Mouse (Mus musculus) left cerebral cortex, postnatal 14 days (tissue): ENCODE data around the gene Bpnt1. TPM values are rescaled to one million over a fixed set of nuclear protein-coding genes. Genes with fewer than 3 reads are reported as not detected.

Experiments used
- DNase-seq, 2 experiments: peaks; one replicate each; pipeline ENCODE4 v3.0.0; 2021 to 2022; ENCODE audit warnings: low spot score in 2 of 2, mixed read lengths in 1 of 2
- intact Hi-C: fragments of 180-260 bp; cut with DNase I; formaldehyde crosslinking; loops from one replicate; pipeline ENCODE4 v1.15.1; 2025
- total RNA-seq, 2 experiments: library from RNA; stranded (reverse); gene quantifications; 2 replicates each; pipeline ENCODE4 v1.2.3; 2021

Bpnt1 gene
- total RNA-seq, 2 experiments from 2014 or later = 77.2 to 80.1 TPM

- intact Hi-C loops = no loop called here
- peak; percentile 89 for DNase-seq
Observed at GRCm38 (mm10) chr1:185328721-185329610, 3.0 kb upstream of the Bpnt1 start, which contains the start of gene Iars2. Gene Iars2, minus strand, starts transcription at chr1:185329396.

- intact Hi-C loops = no loop called here
- DNase-seq = no peak
Observed at GRCm38 (mm10) chr1:185329851-185330250, 2.1 kb upstream of the Bpnt1 start.

GRCm38 (mm10) chr1:185331364-185331763 lies 585 bp upstream of the Bpnt1 start:
- intact Hi-C loops = no loop called here
- DNase-seq = no peak

- no peak for DNase-seq
- intact Hi-C loops = no loop called here
Observed at GRCm38 (mm10) chr1:185333651-185334050, 1.7 kb downstream of the Bpnt1 start.

GRCm38 (mm10) chr1:185334136-185334535 lies 2.2 kb downstream of the Bpnt1 start:
- intact Hi-C loops = no loop called here
- DNase-seq = no peak

- DNase-seq = no peak
- intact Hi-C loops = no loop called here
Observed at GRCm38 (mm10) chr1:185335231-185335765, 3.3 kb downstream of the Bpnt1 start.

- no peak for DNase-seq
- intact Hi-C loops = no loop called here
Observed at GRCm38 (mm10) chr1:185336535-185336934, 4.6 kb downstream of the Bpnt1 start.

GRCm38 (mm10) chr1:185342441-185342840 lies 10.5 kb downstream of the Bpnt1 start:
- intact Hi-C loops = no loop called here
- DNase-seq = no peak

GRCm38 (mm10) chr1:185343422-185343821 lies 11.5 kb downstream of the Bpnt1 start:
- intact Hi-C loops = no loop called here
- DNase-seq = no peak

GRCm38 (mm10) chr1:185346188-185346587 lies 14.2 kb downstream of the Bpnt1 start:
- peak in 1 of 2 experiments; percentile 20 for DNase-seq
- intact Hi-C loops = no loop called here

GRCm38 (mm10) chr1:185349741-185350140 lies 17.8 kb downstream of the Bpnt1 start:
- intact Hi-C loops = no loop called here
- DNase-seq = no peak

- intact Hi-C loops = no loop called here
- DNase-seq = no peak
Observed at GRCm38 (mm10) chr1:185350611-185351010, 18.7 kb downstream of the Bpnt1 start.

- DNase-seq = no peak
- intact Hi-C loops = no loop called here
Observed at GRCm38 (mm10) chr1:185352151-185352550, 20.2 kb downstream of the Bpnt1 start.

- intact Hi-C loops = no loop called here
- no peak for DNase-seq
Observed at GRCm38 (mm10) chr1:185353351-185353750, 21.4 kb downstream of the Bpnt1 start.

- intact Hi-C loops = no loop called here
- no peak for DNase-seq
Observed at GRCm38 (mm10) chr1:185354731-185355130, 22.8 kb downstream of the Bpnt1 start.

- intact Hi-C loops = no loop called here
- DNase-seq = no peak
Observed at GRCm38 (mm10) chr1:185356246-185356645, 24.3 kb downstream of the Bpnt1 start.

- intact Hi-C loops = no loop called here
- DNase-seq = no peak
Observed at GRCm38 (mm10) chr1:185358211-185358610, 26.3 kb downstream of the Bpnt1 start.

- peak; percentile 99 for DNase-seq
- intact Hi-C loops = no loop called here
Observed at GRCm38 (mm10) chr1:185362677-185363520, 30.9 kb downstream of the Bpnt1 start, which contains the start of gene Eprs. Gene Eprs, plus strand, starts transcription at chr1:185363044.

- peak; percentile 48 to 68 for DNase-seq
- intact Hi-C loops = no loop called here
Observed at GRCm38 (mm10) chr1:185363526-185364182, 31.7 kb downstream of the Bpnt1 start.

GRCm38 (mm10) chr1:185364183-185364540 lies 32.2 kb downstream of the Bpnt1 start:
- intact Hi-C loops = no loop called here
- DNase-seq = no peak
